Mouse (Mus musculus): ENCODE measurements at regions not wholly inside any gene's neighbourhood (a gene's known extent, or its start where the extent isn't known, plus 50 kb on each side); places are given as distances from the start of the nearest gene placed in this dataset.

GRCm38 (mm10) chr14:100735276-100735675 is 450.8 kb upstream of the Klf12 start:
- TF ChIP-seq CTCF (IDR thresholded peaks at IDR 0.05; ENCODE audit: control insufficient read depth, insufficient read depth, insufficient read length): no peak
- TF ChIP-seq FOSL1 (IDR thresholded peaks at IDR 0.05; ENCODE audit: insufficient read depth, low read length, poor library complexity, severe bottlenecking): no peak
- no peak for TF ChIP-seq CEBPB (IDR thresholded peaks at IDR 0.05; ENCODE audit: low read depth)
- TF ChIP-seq MAX (IDR thresholded peaks at IDR 0.05): no peak
- no peak for TF ChIP-seq USF1 (IDR thresholded peaks at IDR 0.05; ENCODE audit: low read depth)
- TF ChIP-seq MYOG (IDR thresholded peaks at IDR 0.05; ENCODE audit: control insufficient read depth, extremely low read depth, insufficient read length): no peak

All from C2C12 (cell line).